Mouse (Mus musculus) midbrain, postnatal 0 days (tissue): ENCODE measurements around the gene Fem1a. TPM values are rescaled to one million over a fixed set of nuclear protein-coding genes. Genes with fewer than 3 reads are reported as not detected.

Source experiments
- ATAC-seq: fragments of 200-750 bp; cut with Nextera tagmentation; 2 replicates; pipeline ENCODE4 v1.8.0; 2017; ENCODE audit warnings: moderate number of reproducible peaks, mild to moderate bottlenecking, moderate TSS enrichment, moderate library complexity; ENCODE audit not compliant: low FRiP score
- DNase-seq: peaks from one replicate; pipeline ENCODE4 v3.0.0-alpha.2; 2015; ENCODE audit warnings: low spot score
- H3K27ac ChIP-seq: fragments of 300-500 bp; sonication (generic); 2 replicates; pipeline ENCODE4 v1.5.1; 2014; ENCODE audit warnings: low read depth, mild to moderate bottlenecking, low read length, mixed read lengths
- H3K27me3 ChIP-seq: fragments of 300-500 bp; sonication (generic); 2 replicates; pipeline ENCODE4 v1.6.1; 2014; ENCODE audit warnings: low read length, control low read depth, mixed read lengths; ENCODE audit not compliant: insufficient read depth
- H3K36me3 ChIP-seq: fragments of 300-500 bp; sonication (generic); 2 replicates; pipeline ENCODE4 v1.6.1; 2014; ENCODE audit warnings: low read length, control low read depth, mixed read lengths; ENCODE audit not compliant: insufficient read depth
- H3K4me1 ChIP-seq: fragments of 300-500 bp; sonication (generic); 2 replicates; pipeline ENCODE4 v1.6.1; 2014; ENCODE audit warnings: mild to moderate bottlenecking, control low read depth, antibody characterized with exemption, low read length, mixed read lengths; ENCODE audit not compliant: insufficient read depth
- H3K4me2 ChIP-seq: fragments of 300-500 bp; sonication (generic); 2 replicates; pipeline ENCODE4 v1.6.1; 2014; ENCODE audit warnings: low read depth, mild to moderate bottlenecking, low read length, mixed read lengths; ENCODE audit not compliant: poor library complexity, severe bottlenecking
- H3K4me3 ChIP-seq: fragments of 300-500 bp; sonication (generic); 2 replicates; pipeline ENCODE4 v1.5.1; 2014; ENCODE audit warnings: low read depth, mild to moderate bottlenecking, low read length, moderate library complexity
- H3K9ac ChIP-seq: fragments of 300-500 bp; sonication (generic); replicated peaks from 2 replicates; pipeline ENCODE4 v1.6.1; 2014; ENCODE audit warnings: mild to moderate bottlenecking, low read length, moderate library complexity, mixed read lengths; ENCODE audit not compliant: poor library complexity, severe bottlenecking
- H3K9me3 ChIP-seq: fragments of 300-500 bp; sonication (generic); 2 replicates; pipeline ENCODE4 v1.6.1; 2016; ENCODE audit warnings: low read length, control low read depth
- CTCF ChIP-seq: IDR thresholded peaks from 2 replicates; pipeline ENCODE4 v1.5.1; 2016; ENCODE audit warnings: antibody characterized with exemption, mild to moderate bottlenecking
- WGBS: fragments of 180-500 bp; shearing (Covaris S2); extraction: QIAGEN DNeasy Blood & Tissue Kit; methylation state at CpG from one replicate; pipeline ENCODE4 v1.1.7; 2014; 5-methylcytosine and 5-hydroxymethylcytosine counted together
- polyA plus RNA-seq: library from polyadenylated mRNA; unstranded; fragments of >200 nt; fragmentation: Nextera tagmentation; extraction: Ambion mirVana; gene quantifications from 2 replicates; pipeline ENCODE4 v1.2.1, GENCODE M21; 2015
- total RNA-seq: library from RNA; depleted of rRNA; stranded (reverse); fragments of >200 nt; gene quantifications from 2 replicates; pipeline ENCODE4 v1.2.3, GENCODE M21; 2014

Fem1a gene
- total and polyA plus RNA-seq, 2 experiments from 2014 or later = 14.2 to 43.2 TPM

DNA sequence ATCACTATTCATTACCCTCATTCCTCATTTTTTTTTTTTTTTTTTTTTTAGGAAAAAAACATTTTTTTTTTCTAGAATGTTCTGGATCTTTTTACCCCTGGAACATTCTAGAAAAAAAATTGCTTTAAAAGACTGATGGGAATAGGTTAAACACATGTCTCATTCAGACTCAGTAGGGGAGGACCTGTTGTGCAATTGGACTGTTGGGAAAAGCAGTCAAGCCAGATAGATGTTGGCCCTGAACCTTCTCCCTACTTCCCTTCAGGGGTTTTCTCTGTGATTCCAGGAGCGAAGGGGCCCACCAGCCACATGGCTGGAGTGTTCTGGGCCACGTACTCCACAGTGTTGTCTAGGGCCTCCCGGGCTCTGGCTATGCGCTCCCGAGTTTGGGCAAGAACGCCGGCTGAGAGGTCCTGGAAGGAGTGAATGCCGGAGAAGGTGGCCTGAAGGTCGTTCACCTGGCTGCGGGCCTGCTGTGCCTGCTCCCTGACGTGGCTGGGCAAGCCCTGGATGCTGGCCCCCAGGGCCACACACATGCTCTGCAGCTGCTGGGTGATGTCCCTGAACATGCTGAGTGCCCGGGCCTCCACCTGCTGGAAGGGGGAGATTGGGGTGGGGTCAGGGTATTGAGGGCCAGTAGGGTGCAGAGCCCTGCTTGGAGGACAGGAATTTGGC lies 23.0 kb downstream of the Fem1a start:
- Histone ChIP-seq H3K4me2 (no peak overlapping the region), H3K36me3 (no peaks in the 10 kb centered on the region), H3K9me3 (no peaks in the 10 kb centered on the region), H3K9ac (no peak overlapping the region), H3K4me1 (no peaks in the 10 kb centered on the region), H3K27me3 (no peaks in the 10 kb centered on the region), H3K4me3 (no peak overlapping the region), H3K27ac (no peak overlapping the region)
- ATAC-seq = no peak
- WGBS = 90% methylated on average over 12 of the region's 12 CpGs
- TF ChIP-seq CTCF = no peak
- DNase-seq = no peak

DNA sequence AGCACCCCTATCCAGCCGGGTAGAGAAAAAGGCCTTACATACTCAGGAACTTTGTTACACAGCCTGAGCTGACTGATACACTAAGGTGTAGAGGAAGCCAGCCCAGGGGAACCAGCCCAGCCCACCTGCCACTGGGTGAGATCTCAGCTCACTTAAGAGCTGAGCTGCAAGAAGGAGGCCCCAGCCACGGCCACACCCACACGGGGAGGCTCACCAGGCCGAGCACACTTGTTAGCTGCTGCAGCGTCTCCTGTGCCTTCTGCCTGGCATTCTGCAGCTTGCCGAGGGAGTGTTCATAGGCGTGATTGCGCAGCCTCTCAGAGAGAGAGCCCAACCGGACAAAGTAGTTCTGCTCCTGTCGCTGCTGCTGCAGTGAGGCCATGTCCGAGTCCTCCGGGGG lies 24.6 kb downstream of the Fem1a start:
- ATAC-seq = no peak
- Histone ChIP-seq H3K36me3 (no peaks in the 10 kb centered on the region), H3K4me3 (no peak overlapping the region), H3K9me3 (no peaks in the 10 kb centered on the region), H3K27me3 (no peaks in the 10 kb centered on the region), H3K9ac (no peak overlapping the region), H3K27ac (no peak overlapping the region), H3K4me1 (no peaks in the 10 kb centered on the region), H3K4me2 (no peak overlapping the region)
- no peak for TF ChIP-seq CTCF
- no peak for DNase-seq
- WGBS = 94% methylated on average over 12 of the region's 12 CpGs

DNA sequence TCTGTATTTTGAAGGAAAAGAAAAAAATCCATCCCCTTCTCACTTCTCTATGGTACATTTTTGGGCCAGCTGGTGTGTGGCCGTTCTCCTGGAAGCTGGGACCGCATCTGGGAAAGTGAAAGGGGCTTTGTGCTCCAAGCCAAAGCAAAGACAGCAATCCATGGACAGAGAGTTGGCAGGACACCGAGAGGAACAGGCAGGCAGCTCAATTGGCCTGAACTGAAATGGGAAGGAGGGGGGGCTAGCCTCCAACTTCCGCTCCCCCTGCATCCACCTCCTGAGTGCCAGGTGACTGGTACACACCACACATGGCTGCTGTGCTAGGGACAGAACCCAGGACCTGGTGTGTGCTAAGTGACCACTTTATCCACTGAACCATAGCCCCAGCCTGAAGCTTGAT lies 26.2 kb downstream of the Fem1a start:
- ATAC-seq (no peak), DNase-seq (peak; percentile 58)
- Histone ChIP-seq H3K9me3 (no peaks in the 10 kb centered on the region), H3K36me3 (no peaks in the 10 kb centered on the region), H3K9ac (no peak overlapping the region), H3K27ac (no peak overlapping the region), H3K4me2 (no peak overlapping the region), H3K4me3 (no peak overlapping the region), H3K27me3 (no peaks in the 10 kb centered on the region), H3K4me1 (no peaks in the 10 kb centered on the region)
- TF ChIP-seq CTCF = no peak
- WGBS = 71% methylated on average over 4 of the region's 4 CpGs

DNA sequence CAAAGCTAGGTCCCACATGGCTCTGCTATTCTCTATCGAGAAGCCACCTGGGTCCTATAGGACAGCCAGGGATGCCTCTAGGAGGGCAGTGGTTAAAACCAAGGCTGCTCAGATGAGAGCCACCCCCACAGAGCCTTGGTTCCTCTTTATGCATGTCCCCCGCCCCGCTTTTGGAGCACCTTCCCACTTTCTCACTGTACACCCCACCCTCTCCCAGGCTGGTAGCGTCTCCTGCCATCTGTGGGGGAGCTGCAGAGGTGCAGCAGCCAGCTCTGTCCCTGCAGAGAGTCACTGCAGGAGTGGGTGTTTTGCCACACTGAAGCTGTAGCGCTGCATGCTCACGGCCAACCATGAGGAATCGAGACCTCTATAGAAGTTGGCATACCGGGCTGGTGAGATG lies 26.7 kb downstream of the Fem1a start:
- Histone ChIP-seq H3K4me2 (no peak overlapping the region), H3K9me3 (no peaks in the 10 kb centered on the region), H3K27ac (no peak overlapping the region), H3K9ac (no peak overlapping the region), H3K4me3 (no peak overlapping the region), H3K27me3 (no peaks in the 10 kb centered on the region), H3K4me1 (no peaks in the 10 kb centered on the region), H3K36me3 (no peaks in the 10 kb centered on the region)
- DNase-seq (no peak), ATAC-seq (no peak)
- 91% methylated on average over 8 of the region's 8 CpGs for WGBS
- TF ChIP-seq CTCF = no peak

DNA sequence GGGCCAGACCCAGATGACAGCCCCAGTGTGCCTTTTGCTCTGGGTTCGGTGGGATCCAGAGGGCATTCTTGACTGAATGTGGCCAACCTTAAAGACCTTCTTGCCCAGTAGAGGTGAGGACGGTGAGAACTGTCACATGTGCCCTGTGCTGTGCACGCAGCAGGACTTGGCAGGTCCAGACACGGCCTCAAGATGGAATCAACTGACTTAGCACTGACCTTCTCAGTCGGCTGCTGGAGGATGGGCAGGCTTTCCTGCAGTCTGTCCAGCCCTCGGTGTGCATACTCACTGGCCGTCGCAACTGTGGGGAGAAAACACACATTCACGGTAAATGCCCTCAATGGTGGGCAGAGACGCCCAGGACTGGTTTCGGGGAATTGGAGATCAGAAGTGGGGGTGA lies 29.4 kb downstream of the Fem1a start:
- 96% methylated on average over 11 of the region's 11 CpGs for WGBS
- no peaks in the 10 kb centered on the region for H3K4me1 ChIP-seq
- DNase-seq (no peak), ATAC-seq (no peak)
- H3K27me3 ChIP-seq = no peaks in the 10 kb centered on the region
- no peak overlapping the region for H3K4me3 ChIP-seq
- no peaks in the 10 kb centered on the region for H3K36me3 ChIP-seq
- H3K4me2 ChIP-seq = no peak overlapping the region
- H3K9ac ChIP-seq = no peak overlapping the region
- H3K9me3 ChIP-seq = no peaks in the 10 kb centered on the region
- no peak for TF ChIP-seq CTCF
- H3K27ac ChIP-seq = no peak overlapping the region

DNA sequence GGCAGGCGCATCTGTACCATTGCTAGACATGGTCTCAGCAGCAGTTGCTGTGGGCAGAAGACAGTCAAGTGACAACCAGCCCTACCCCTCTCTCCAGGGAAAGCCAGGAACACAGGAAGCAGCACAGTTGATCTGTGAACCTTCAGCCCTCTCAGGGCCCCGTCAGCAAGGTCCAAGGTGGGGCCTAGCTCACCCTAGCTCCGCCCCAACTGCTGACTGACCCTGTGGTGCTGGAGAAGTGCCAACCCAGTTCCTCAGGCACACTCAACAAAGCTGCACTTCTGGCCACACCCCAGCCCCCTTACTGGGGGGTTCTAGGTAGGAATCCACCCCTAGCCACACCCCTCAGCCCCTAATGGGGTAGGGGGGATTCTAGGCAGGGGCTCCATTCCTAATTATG lies 31.2 kb downstream of the Fem1a start:
- Histone ChIP-seq H3K9me3 (no peaks in the 10 kb centered on the region), H3K4me3 (no peak overlapping the region), H3K4me1 (no peaks in the 10 kb centered on the region), H3K9ac (no peak overlapping the region), H3K4me2 (no peak overlapping the region), H3K27me3 (no peaks in the 10 kb centered on the region), H3K27ac (no peak overlapping the region), H3K36me3 (no peaks in the 10 kb centered on the region)
- DNase-seq (no peak), ATAC-seq (no peak)
- no peak for TF ChIP-seq CTCF
- WGBS = 59% methylated on average over 3 of the region's 3 CpGs
